Mouse (Mus musculus): ENCODE results near the gene Rabl3.

Gene Rabl3

DNA sequence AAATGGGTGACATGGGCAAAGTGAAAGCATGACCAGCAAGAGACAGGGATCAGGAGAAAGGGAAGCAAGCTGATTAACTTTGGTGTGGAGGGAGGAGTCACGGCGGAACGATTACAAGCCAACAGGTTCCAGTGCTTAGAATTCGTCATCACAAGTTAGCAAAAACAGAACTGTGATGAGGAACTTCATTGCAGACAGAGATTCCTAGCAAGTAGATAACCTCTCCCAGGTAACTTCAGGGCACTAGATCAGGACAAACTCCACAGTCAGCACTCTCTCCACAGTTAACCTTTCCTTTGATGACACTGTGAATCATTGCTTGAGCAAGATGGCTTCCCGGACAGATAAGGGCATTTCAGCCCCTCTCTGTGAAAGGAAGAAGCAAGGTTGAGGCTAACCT is 57.7 kb downstream of the Rabl3 start:
- no peak for DNase-seq (ENCODE audit: low spot score in 2 of 2)

DNA sequence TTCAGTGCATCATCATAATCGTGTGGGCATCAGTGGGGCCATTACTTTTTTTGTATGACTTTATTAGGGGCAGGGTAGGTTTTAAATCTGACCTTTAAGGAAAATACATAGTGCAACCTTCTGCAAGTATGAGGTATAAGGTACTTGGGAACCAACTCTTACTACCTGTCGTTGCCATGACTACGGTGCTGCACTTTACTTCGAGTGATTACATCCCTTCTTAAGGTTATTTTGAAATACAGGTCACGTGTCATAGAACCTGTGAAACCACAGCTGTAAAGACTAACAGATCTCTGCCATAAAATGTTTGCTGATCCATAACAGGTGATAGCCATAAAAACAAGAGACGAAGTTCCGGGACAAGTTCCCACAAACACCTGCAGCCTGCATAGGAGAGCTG is 58.8 kb downstream of the Rabl3 start:
- no peak for DNase-seq (ENCODE audit: low spot score in 2 of 2)

DNA sequence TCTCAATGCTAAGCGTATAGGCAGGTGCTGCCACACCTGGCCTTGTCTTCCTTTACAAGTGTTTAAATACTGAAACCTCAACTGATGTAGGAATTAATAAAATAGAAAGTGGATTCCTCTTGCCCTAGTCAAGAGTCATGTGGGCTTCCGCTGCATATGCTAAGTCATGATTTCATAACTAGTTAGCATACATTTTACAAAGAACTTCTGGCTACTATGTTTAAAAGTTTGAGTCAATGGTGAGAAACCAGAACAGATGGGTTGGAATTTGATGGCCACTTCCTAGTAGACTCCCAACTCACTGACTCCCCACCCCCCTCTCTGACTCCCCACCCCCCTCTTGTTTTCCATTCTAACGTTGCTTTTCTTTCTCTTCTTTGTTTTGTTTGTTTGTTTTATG is 59.6 kb downstream of the Rabl3 start:
- DNase-seq (ENCODE audit: low spot score in 2 of 2) = no peak

GRCm38 (mm10) chr16:37603431-37603830 is 63.7 kb downstream of the Rabl3 start:
- DNase-seq (ENCODE audit: low spot score in 2 of 2) = no peak

- no peak for DNase-seq (ENCODE audit: low spot score in 2 of 2)
These were observed 64.6 kb downstream of the Rabl3 start for GRCm38 (mm10) chr16:37604243-37604642.

- peak in 1 of 2 experiments; percentile 26 for DNase-seq (ENCODE audit: low spot score in 2 of 2)
These were observed 70.6 kb downstream of the Rabl3 start for GRCm38 (mm10) chr16:37610333-37610732.

DNA sequence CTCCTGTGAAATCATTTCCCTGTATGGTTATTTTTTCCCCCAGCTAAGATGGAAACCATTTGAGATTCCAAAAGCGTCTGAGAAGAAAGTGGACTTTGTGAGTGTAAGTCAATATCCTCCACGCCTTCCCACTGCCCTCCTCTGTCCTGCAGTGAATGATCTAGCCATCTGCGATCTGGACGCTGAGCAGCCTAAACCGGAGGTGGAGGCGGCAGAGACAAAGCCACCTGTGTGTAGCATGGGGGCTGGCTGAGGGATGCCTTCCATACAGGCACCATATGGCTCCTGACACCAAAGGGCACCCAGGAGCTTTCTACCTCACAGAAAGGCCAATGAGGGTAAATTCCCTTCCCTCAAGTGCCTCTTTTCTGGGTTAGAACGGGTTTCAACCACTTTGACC is 71.4 kb downstream of the Rabl3 start:
- DNase-seq (ENCODE audit: low spot score in 2 of 2) = no peak

- DNase-seq (ENCODE audit: low spot score in 2 of 2) = no peak
These were observed 72.3 kb downstream of the Rabl3 start for GRCm38 (mm10) chr16:37612013-37612412.

DNA sequence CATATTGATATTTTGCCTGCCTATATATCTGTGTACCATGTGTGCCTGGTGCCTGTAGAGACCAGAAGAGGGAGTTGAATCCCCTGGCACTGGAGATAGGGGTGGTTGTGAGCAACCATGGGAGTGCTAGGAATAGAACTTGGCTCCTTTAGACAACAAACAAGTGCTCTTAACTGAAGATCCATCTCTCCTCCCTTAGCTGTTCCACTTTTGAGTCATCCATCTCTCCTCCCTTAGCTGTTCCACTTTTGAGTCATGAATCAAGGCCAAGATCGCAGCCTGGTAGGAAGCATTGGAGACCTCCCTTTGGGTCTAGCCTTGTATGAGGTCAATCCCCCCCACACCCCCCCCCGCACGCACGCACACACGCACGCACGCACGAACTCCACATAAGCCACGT is 74.9 kb downstream of the Rabl3 start:
- DNase-seq (ENCODE audit: low spot score in 2 of 2) = no peak

GRCm38 (mm10) chr16:37615429-37615828 is 75.7 kb downstream of the Rabl3 start:
- no peak for DNase-seq (ENCODE audit: low spot score in 2 of 2)

DNA sequence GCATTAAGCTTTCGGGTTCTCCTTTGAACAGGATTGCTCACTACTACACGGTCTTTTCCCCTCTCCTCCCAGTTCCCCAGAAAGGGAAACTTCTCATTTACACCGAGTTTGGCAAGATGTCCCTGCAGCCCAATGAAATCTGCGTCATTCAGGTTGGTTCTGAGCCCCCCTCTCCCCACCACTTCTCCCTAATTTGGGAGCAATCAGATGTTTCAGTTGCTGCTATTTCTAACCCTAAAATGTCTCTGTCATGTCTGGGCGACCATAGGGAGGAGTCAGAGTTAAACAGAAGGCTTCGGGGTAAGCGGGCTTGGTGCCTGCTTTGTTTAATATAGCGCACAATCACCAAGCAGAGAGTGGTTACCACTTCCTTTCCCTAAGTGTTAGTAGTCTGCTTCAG is 76.4 kb downstream of the Rabl3 start:
- DNase-seq (ENCODE audit: low spot score in 2 of 2) = no peak

GRCm38 (mm10) chr16:37617695-37618094 is 78.0 kb downstream of the Rabl3 start:
- DNase-seq (ENCODE audit: low spot score in 2 of 2) = peak; percentile 28 to 69
